Mouse (Mus musculus) olfactory bulb, adult 2 months (tissue): Measurements from ENCODE around the gene Stmn1. TPM values are rescaled to one million over a fixed set of nuclear protein-coding genes. Genes with fewer than 3 reads are reported as not detected.

Experiments
- H3K27ac ChIP-seq: fragments of 200-500 bp; 2 replicates; pipeline ENCODE4 v1.5.1; 2012; ENCODE audit warnings: low read depth, low read length; ENCODE audit not compliant: insufficient read depth
- H3K4me1 ChIP-seq: fragments of 200-500 bp; 2 replicates; pipeline ENCODE4 v1.6.1; 2012; ENCODE audit warnings: low read length; ENCODE audit not compliant: control insufficient read depth, insufficient read depth
- H3K4me3 ChIP-seq: fragments of 200-500 bp; 2 replicates; pipeline ENCODE4 v1.5.1; 2012; ENCODE audit warnings: mild to moderate bottlenecking, low read depth, low read length, moderate library complexity; ENCODE audit not compliant: insufficient read depth
- CTCF ChIP-seq: fragments of 200-500 bp; IDR thresholded peaks from 2 replicates; pipeline ENCODE4 v1.5.1; 2012; ENCODE audit warnings: low read depth, mild to moderate bottlenecking, low read length, moderate library complexity; ENCODE audit not compliant: insufficient read depth
- POLR2A ChIP-seq: fragments of 200-500 bp; IDR thresholded peaks from 2 replicates; pipeline ENCODE4 v1.6.1; 2012; ENCODE audit warnings: mild to moderate bottlenecking, low read depth, low read length, moderate library complexity; ENCODE audit not compliant: insufficient read depth
- WGBS: fragments of 180-500 bp; shearing (Covaris S2); methylation state at CpG from one replicate; pipeline ENCODE4 v1.1.7; 2018; 5-methylcytosine and 5-hydroxymethylcytosine counted together
- polyA plus RNA-seq: library from polyadenylated mRNA; stranded (reverse); fragments of >200 nt; gene quantifications from 2 replicates; pipeline ENCODE4 v1.2.4, GENCODE M21; 2012; ENCODE audit warnings: low replicate concordance; ENCODE audit not compliant: missing spikeins, insufficient read depth, insufficient read length

Stmn1 gene
- polyA plus RNA-seq, 1 experiment: 402 TPM

DNA sequence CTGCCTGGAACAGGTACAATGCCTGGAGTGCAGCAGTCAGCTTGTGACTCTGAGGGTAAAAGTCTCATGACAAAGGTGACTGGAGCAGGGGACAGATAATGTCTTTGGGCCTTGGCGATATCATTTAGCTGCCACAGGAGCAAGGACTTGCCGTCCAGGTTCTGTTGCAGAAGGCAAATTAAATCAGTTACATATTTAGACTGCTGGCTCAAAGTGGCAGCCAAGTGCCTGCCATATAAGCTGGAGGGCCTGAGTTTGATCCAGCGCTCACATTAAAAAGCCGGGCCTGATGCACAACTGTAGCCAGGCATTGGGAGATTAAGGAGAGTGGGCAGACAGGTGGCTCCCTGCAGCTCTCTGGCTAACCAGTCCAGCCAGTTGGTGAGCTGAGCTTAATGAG is 11.7 kb downstream of the Stmn1 start:
- H3K27ac ChIP-seq: no peak overlapping the region
- TF ChIP-seq CTCF (no peak), POLR2A (no peak)
- no peak overlapping the region for H3K4me3 ChIP-seq
- WGBS: 92% methylated on average over 4 of the region's 4 CpGs
- H3K4me1 ChIP-seq: peaks cover 26% of the 10 kb centered on the region

DNA sequence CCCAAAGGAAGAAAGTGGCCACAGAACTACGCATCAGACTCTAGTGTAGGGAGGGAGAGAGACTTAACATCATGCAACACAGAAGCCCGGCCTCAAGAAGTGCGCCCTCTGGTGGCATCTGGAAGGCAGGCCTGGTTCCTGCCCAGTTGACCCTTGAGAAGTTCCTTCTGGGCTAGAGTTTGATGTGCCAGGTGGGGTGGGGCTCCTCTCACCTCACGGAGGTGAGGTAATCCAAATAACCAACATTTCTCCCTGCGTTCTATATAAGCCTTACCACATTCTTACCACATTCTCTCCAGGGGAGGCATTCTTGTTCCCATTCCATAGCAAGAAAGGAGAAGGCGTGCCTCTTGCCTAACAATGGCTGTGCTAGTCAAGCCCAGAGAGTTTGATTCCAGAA is 12.7 kb downstream of the Stmn1 start:
- Histone ChIP-seq H3K4me1 (peaks cover 23% of the 10 kb centered on the region), H3K4me3 (no peak overlapping the region), H3K27ac (no peak overlapping the region)
- TF ChIP-seq POLR2A (no peak), CTCF (peak; percentile 80)
- WGBS: 33% methylated on average over 6 of the region's 6 CpGs

DNA sequence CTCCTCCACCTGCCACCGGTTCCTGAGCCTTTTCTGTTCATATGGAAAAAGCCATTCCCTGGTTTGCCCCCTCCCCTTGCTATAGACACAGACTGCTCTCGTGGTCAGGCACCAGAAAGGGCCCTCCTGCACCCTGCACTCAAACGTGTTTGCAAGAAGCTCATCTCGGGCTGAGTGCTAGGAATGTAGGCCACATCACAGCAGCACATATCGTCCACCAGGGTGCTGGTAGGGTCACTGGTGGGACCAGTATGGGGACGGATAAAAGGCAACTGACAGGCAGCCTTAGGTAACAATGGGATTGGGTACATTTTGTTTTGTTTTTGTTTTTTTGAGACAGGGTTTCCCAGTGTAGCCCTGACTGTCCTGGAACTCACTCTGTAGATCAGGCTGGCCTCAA is 13.2 kb downstream of the Stmn1 start:
- no peak overlapping the region for H3K27ac ChIP-seq
- TF ChIP-seq POLR2A: no peak
- no peak for TF ChIP-seq CTCF
- H3K4me3 ChIP-seq: no peak overlapping the region
- H3K4me1 ChIP-seq: peaks cover 23% of the 10 kb centered on the region
- 70% methylated on average over 6 of the region's 6 CpGs for WGBS

DNA sequence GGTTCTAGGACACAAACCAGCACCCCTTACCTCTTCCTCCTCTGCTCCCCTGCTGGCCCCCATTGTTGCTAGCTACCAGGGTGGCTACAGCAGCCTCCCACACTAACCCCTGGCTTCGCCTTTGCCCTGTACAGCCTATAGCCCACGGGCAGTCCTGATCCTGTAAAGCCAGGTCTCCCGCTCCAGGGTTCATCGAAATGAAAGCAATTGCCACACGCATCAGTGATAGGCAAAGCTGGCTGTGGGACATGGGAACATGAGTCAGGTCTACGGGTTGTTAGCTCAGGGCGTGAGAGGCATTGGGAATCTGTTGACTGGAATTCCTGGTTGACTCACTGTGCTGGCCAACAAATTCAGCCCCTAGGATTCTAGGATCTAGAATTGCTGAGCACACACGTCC is 14.3 kb downstream of the Stmn1 start:
- peaks cover 23% of the 10 kb centered on the region for H3K4me1 ChIP-seq
- no peak overlapping the region for H3K27ac ChIP-seq
- WGBS: 81% methylated on average over 8 of the region's 8 CpGs
- TF ChIP-seq POLR2A (no peak), CTCF (no peak)
- H3K4me3 ChIP-seq: no peak overlapping the region

DNA sequence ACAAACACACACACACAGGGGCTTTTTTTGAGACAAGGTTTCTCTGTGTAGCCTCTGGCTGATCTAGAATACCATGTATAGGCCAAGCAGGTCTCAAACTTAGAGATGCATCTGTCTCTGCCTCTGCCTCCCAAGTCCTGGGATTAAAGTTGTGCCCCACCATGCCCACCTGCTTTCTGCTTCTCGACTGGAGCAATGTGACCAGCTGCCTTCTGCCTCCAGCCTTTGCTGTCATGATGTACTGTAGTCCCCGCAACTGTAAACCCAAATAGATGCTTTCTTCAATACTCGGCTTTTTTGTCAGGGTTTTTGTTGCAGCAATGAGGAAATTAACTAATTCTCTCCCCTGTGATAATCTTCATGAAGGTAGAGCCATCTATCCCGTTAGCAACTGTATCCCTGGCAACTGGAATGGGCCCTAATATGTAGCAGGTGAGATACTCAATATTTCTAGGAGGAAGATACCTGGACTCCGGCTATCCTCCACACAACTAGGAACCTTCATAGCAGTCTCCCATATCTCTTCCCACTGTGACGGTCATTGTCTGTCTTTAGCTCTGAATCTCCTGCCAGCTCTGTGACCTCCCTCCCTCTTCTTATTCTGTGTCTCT is 15.1 kb downstream of the Stmn1 start:
- TF ChIP-seq CTCF (no peak), POLR2A (no peak)
- Histone ChIP-seq H3K27ac (peak overlapping the region; percentile 89), H3K4me3 (no peak overlapping the region), H3K4me1 (peaks cover 20% of the 10 kb centered on the region)
- WGBS: 41% methylated on average over 6 of the region's 6 CpGs

DNA sequence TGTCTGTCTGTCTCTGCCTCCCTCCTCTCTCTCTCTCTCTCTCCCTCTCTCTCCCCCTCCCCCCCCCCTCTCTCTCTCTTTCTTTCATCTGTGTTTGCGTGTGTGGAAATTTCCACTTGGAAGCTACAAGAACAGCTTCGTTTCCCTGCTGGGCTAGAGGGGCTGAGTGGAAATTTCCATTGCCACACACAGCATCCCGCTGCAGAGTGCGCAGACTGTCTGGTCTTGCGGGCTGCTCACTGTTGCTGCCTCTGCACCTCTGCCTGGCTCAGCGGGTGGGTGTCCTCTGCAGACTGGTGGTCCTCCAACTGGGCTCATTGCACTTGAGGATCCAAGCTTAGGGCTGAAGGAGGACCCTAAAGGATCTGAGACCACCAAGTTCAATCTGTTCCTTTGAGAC is 15.6 kb downstream of the Stmn1 start:
- peaks cover 20% of the 10 kb centered on the region for H3K4me1 ChIP-seq
- 16% methylated on average over 6 of the region's 6 CpGs for WGBS
- TF ChIP-seq POLR2A (no peak), CTCF (no peak)
- H3K4me3 ChIP-seq: no peak overlapping the region
- H3K27ac ChIP-seq: peak overlapping the region; percentile 89

DNA sequence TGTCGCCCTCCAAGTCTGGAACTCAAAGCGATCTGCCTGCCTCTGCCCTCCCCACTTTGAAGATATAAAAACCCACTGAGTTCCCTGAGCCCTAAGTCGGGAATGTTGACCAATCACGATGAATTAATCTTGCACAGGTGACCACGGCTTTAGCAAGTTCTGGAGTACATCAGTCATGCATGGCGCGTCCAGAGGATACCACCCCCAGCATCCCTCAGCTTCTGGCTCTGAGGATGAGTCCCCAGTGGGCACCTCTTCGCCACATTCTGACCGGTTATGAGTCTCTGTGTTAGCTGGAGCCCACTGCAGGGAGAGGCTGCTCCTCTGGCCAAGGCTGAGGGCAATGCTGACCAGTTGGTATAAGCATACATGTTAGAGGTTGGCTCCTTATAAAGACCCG is 16.1 kb downstream of the Stmn1 start:
- TF ChIP-seq CTCF (no peak), POLR2A (no peak)
- peak overlapping the region; percentile 89 for H3K27ac ChIP-seq
- 81% methylated on average over 10 of the region's 10 CpGs for whole genome bisulfite sequencing

DNA sequence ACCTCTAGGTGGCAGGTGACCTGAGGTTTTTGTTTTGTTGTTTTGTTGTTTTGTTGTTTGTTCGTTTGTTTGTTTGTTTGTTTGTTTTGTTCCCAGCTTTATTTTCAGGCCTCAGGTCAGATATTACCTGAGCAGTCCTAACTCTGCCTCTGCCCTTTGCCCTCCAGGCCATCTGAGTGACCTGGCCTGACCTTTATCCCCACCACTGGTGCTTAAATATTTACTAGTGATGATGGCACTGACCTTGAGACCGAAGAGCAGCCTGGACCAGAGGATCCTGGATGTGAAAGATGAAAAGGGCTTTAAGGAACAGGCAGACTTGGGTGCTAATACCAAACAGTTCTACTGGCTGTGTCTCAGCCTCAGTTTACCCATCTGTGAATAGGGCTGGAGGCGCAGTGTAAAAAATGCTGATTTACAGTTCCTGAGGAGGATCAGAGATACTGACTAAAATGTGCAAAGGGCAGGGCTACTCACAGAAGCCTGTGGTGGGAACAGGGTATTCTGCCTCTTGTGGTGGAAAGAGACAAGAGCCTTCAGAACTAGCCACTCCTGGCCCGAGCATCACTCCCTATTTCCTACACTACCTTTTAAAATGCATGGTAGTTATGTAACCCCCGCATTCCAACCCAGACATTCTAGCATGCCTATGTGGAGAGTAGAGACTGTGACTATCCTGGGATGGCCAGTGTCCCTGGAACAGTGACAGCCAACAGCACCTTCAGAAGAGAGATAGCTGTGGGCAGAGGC is 17.2 kb downstream of the Stmn1 start:
- Histone ChIP-seq H3K27ac (no peak overlapping the region), H3K4me1 (peaks cover 20% of the 10 kb centered on the region), H3K4me3 (no peak overlapping the region)
- TF ChIP-seq CTCF (no peak), POLR2A (no peak)
- WGBS: 93% methylated on average over 5 of the region's 5 CpGs

More for the DNA sequence above, 16.1 kb downstream of the Stmn1 start:
- no peak overlapping the region for H3K4me3 ChIP-seq
- peaks cover 20% of the 10 kb centered on the region for H3K4me1 ChIP-seq

DNA sequence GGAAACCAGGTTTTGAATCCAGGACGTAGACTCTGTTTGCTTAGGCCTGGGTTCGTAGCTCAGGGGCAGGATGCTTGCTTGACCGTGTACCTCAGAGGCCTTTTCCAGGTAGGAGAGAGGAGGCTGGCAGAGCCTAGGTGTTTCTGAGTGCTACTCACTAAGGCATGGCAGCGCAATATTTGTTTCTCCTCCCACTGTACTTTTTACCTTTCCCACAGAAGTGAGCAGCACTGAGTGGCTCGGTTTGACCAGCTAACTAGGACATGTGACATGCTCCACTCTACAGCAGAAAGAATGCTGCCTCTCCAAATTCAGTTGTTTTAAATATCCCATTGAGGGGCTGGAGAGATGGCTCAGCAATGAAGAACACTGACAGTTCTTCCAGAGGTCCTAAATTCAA is 20.1 kb downstream of the Stmn1 start:
- 96% methylated on average over 5 of the region's 5 CpGs for WGBS
- TF ChIP-seq POLR2A: no peak
- TF ChIP-seq CTCF: no peak
- no peak overlapping the region for H3K4me3 ChIP-seq
- no peak overlapping the region for H3K27ac ChIP-seq
- H3K4me1 ChIP-seq: peaks cover 15% of the 10 kb centered on the region
